Mouse (Mus musculus) G1E (cell line): Measurements from ENCODE around the gene Arhgap10. TPM values are rescaled to one million over a fixed set of nuclear protein-coding genes. Genes with fewer than 3 reads are reported as not detected.
A peak's percentile ranks its signal among the peaks of the same experiment; 100 is the strongest.

ENCODE experiments used
- ATAC-seq: 2 replicates; pipeline ENCODE4 v1.8.0; 2016; ENCODE audit warnings: mild to moderate bottlenecking; ENCODE audit not compliant: insufficient number of reproducible peaks, poor library complexity, low FRiP score, severe bottlenecking; ENCODE audit errors: extremely low read depth
- DNase-seq: peaks from one replicate; pipeline ENCODE4 v3.0.0; 2012; ENCODE audit warnings: low spot score
- H3K27me3 ChIP-seq: 2 replicates; pipeline ENCODE4 v1.6.1; 2012; ENCODE audit warnings: mild to moderate bottlenecking, low read length, inconsistent platforms; ENCODE audit not compliant: insufficient read depth
- H3K36me3 ChIP-seq: replicated peaks from 2 replicates; pipeline ENCODE3; 2012; ENCODE audit warnings: mild to moderate bottlenecking, inconsistent platforms
- H3K4me1 ChIP-seq: 2 replicates; pipeline ENCODE4 v1.6.1; 2012; ENCODE audit warnings: low read depth, low read length, inconsistent platforms, mixed read lengths; ENCODE audit not compliant: insufficient read depth
- H3K4me3 ChIP-seq: 2 replicates; pipeline ENCODE4 v1.5.1; 2012; ENCODE audit warnings: low read depth, mild to moderate bottlenecking, inconsistent platforms, low read length, moderate library complexity, mixed read lengths
- H3K9me3 ChIP-seq: replicated peaks from 2 replicates; pipeline ENCODE4 v1.6.1; 2012; ENCODE audit warnings: inconsistent platforms
- CTCF ChIP-seq: IDR thresholded peaks from 2 replicates; pipeline ENCODE4 v1.5.1; 2012; ENCODE audit warnings: low read depth, low read length, inconsistent platforms, mixed read lengths
- GATA1 ChIP-seq: IDR thresholded peaks from 2 replicates; pipeline ENCODE4 v1.6.1; 2012; ENCODE audit warnings: borderline replicate concordance, low read length, inconsistent platforms, mixed read lengths
- GATA2 ChIP-seq: IDR thresholded peaks from 2 replicates; pipeline ENCODE4 v1.6.1; 2012; ENCODE audit warnings: low read depth, low read length, inconsistent platforms, borderline replicate concordance
- POLR2AphosphoS5 ChIP-seq: IDR thresholded peaks from 2 replicates; pipeline ENCODE4 v1.6.1; 2012; ENCODE audit warnings: low read depth, low read length, inconsistent platforms; ENCODE audit not compliant: insufficient replicate concordance
- TAL1 ChIP-seq: conservative IDR thresholded peaks from 2 replicates; pipeline ENCODE4 v1.6.1; 2012; ENCODE audit warnings: low read depth, low read length, inconsistent platforms, mixed read lengths
- polyA plus RNA-seq: library from polyadenylated mRNA; stranded (reverse); fragments of >175 nt; gene quantifications from 2 replicates; pipeline ENCODE4 v1.2.3, GENCODE M21; 2012
- total RNA-seq, 2 experiments: library from RNA; stranded (forward) in 1 of 2; stranded (reverse) in 1 of 2; fragments of 200-1000 nt in 1 of 2; fragments of >200 nt in 1 of 2; fragmentation: Nextera tagmentation in 1 of 2; gene quantifications; 2 replicates each; pipeline ENCODE4 v1.2.3; 2014 to 2017

Arhgap10 gene
- total and polyA plus RNA-seq, 3 experiments, result 20.3 to 26.1 (median 22.7) TPM

GRCm38 (mm10) chr8:77488215-77488606 lies 29.5 kb downstream of the Arhgap10 start:
- TF ChIP-seq GATA2 (no peak), TAL1 (no peak), CTCF (no peak), POLR2AphosphoS5 (no peak), GATA1 (no peak)
- ATAC-seq, result no peak
- Histone ChIP-seq H3K9me3 (no peaks in the 10 kb centered on the region), H3K4me1 (peaks cover 84% of the 10 kb centered on the region), H3K27me3 (no peaks in the 10 kb centered on the region), H3K4me3 (no peak overlapping the region), H3K36me3 (peaks cover 8% of the 10 kb centered on the region)
- no peak for DNase-seq

- DNase-seq (no peak), ATAC-seq (no peak)
- peaks cover 8% of the 10 kb centered on the region for H3K36me3 ChIP-seq
- H3K27me3 ChIP-seq, result no peaks in the 10 kb centered on the region
- no peak overlapping the region for H3K4me3 ChIP-seq
- TF ChIP-seq TAL1 (no peak), CTCF (no peak), GATA1 (no peak), GATA2 (no peak), POLR2AphosphoS5 (no peak)
- H3K9me3 ChIP-seq, result no peaks in the 10 kb centered on the region
- peaks cover 83% of the 10 kb centered on the region for H3K4me1 ChIP-seq
Observed at GRCm38 (mm10) chr8:77487590-77488214, 30.1 kb downstream of the Arhgap10 start.

GRCm38 (mm10) chr8:77486749-77487148 lies 31.0 kb downstream of the Arhgap10 start:
- TF ChIP-seq POLR2AphosphoS5 (no peak), GATA2 (no peak), GATA1 (no peak), TAL1 (no peak), CTCF (no peak)
- H3K4me1 ChIP-seq, result peaks cover 80% of the 10 kb centered on the region
- no peaks in the 10 kb centered on the region for H3K27me3 ChIP-seq
- ATAC-seq (no peak), DNase-seq (no peak)
- no peak overlapping the region for H3K4me3 ChIP-seq
- peaks cover 8% of the 10 kb centered on the region for H3K36me3 ChIP-seq
- no peaks in the 10 kb centered on the region for H3K9me3 ChIP-seq

DNA sequence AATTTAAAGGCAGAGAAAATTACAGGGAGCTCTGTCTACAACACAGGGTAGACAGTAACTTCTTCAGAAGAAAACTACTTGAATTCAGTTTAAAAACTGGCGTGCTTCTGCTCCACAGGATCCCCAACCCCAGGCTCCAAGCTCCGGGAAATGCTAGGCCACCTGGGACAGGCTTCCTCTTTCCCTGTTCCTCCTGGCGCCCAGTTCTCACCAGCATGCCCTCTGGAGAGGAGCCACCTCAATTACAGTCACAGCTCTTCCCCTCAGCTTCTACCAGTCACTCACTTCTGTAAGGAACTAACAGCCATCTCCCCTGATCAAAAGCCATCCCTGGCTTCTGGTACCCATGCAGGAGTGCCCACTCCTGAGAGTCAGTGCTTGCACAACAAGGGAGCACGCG lies 32.9 kb downstream of the Arhgap10 start:
- H3K27me3 ChIP-seq, result no peaks in the 10 kb centered on the region
- H3K36me3 ChIP-seq, result peaks cover 8% of the 10 kb centered on the region
- ATAC-seq (no peak), DNase-seq (no peak)
- peaks cover 74% of the 10 kb centered on the region for H3K4me1 ChIP-seq
- H3K9me3 ChIP-seq, result no peaks in the 10 kb centered on the region
- H3K4me3 ChIP-seq, result no peak overlapping the region; the same call in 1 of the 2 replicates
- TF ChIP-seq CTCF (no peak), TAL1 (no peak), GATA1 (no peak), POLR2AphosphoS5 (no peak), GATA2 (no peak)

- Histone ChIP-seq H3K4me3 (no peak overlapping the region), H3K27me3 (no peaks in the 10 kb centered on the region), H3K9me3 (no peaks in the 10 kb centered on the region), H3K4me1 (peaks cover 73% of the 10 kb centered on the region), H3K36me3 (peaks cover 12% of the 10 kb centered on the region)
- no peak for DNase-seq
- no peak for ATAC-seq
- TF ChIP-seq CTCF (no peak), GATA2 (no peak), TAL1 (no peak), POLR2AphosphoS5 (no peak), GATA1 (no peak)
Observed at GRCm38 (mm10) chr8:77484266-77484665, 33.5 kb downstream of the Arhgap10 start.

DNA sequence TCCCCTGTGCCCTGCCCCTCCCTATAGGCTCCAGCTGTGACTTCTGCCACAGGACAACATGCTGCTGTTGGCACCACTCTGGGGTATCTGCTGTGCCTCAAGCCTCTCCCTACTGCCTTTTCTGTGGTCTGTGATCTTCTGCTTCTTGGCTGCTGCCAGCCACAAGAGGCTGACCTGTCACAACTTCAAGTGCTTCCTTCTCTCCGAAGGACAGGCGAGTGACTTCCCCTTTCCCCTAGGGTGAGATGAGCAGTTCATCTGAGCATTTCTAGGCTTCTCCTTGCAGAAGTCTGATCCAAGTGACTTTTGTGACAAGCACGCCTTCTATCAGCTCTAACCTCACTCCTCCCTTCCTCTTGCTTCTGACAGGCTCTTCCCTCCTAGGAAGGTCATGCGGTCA lies 34.1 kb downstream of the Arhgap10 start:
- peak; percentile 73 for DNase-seq
- Histone ChIP-seq H3K4me3 (peak overlapping the region; percentile 49; the same call in 1 of the 2 replicates), H3K9me3 (no peaks in the 10 kb centered on the region), H3K36me3 (peaks cover 12% of the 10 kb centered on the region), H3K4me1 (peaks cover 74% of the 10 kb centered on the region), H3K27me3 (no peaks in the 10 kb centered on the region)
- ATAC-seq, result peak; percentile 69
- TF ChIP-seq POLR2AphosphoS5, result no peak
- TF ChIP-seq GATA2, result no peak
- TF ChIP-seq TAL1, result no peak
- TF ChIP-seq CTCF, result no peak
- no peak for TF ChIP-seq GATA1

GRCm38 (mm10) chr8:77481791-77482190 lies 36.0 kb downstream of the Arhgap10 start:
- Histone ChIP-seq H3K4me1 (peaks cover 84% of the 10 kb centered on the region), H3K27me3 (no peaks in the 10 kb centered on the region), H3K9me3 (no peaks in the 10 kb centered on the region), H3K36me3 (peaks cover 7% of the 10 kb centered on the region), H3K4me3 (no peak overlapping the region)
- TF ChIP-seq GATA1 (no peak), CTCF (no peak), POLR2AphosphoS5 (no peak), GATA2 (no peak), TAL1 (no peak)
- ATAC-seq (no peak), DNase-seq (no peak)
